Mouse (Mus musculus): ENCODE results near the gene Crxos. TPM values are rescaled to one million over a fixed set of nuclear protein-coding genes. Genes with fewer than 3 reads are reported as not detected.
"Not testable (repeated sequence)": the region's sequence is repeated elsewhere in the genome, so short reads cannot be mapped to it uniquely, and the experiment has no call there.

The Crxos gene
- total RNA-seq (2021), result not detected
- long read RNA-seq, experiment 1, result 0 reads
- long read RNA-seq, experiment 2, result 0 reads

DNA sequence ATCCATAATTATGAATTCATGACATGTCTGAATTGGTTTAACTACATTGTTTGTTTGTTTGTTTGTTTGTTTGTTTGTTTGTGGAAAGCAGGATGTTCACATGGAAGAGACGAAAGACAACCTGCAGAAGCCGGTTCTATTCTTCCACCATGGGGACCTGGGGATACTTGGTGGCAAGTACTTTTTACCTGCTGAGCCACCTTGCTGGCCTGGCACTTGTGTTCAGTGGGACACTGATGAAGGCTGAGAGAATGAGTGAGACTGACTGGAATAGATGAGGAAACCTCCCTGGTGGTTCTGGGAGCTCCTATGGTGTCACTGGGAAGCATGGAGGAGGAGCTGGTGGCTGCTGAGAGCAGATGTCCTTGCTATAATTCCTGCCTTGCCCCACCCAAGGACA is at the start of gene Crxos:
Crxos (plus strand) TSS at position 301 of the 400 bp plus-strand sequence.
- intact Hi-C loops (cut with DNase I), result no loop called here
- no peak for DNase-seq

DNA sequence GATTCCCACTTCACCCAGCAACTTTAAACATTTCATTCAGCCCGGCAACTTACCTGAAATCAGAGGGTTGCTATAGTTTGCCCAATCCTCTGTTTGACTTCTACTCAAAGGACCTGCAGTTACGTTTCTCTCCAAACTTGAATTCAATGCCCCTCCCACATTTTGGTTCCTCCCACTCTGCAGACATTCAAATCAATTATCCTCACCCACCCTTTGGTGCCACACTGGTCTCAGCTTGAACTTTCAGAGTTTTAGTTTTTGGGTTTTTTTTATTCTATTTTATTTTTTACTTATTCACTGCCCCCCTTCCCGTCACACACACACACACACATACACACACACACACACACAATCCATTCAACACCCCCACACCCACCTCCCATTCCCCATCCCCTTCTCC is 42.8 kb upstream of the Crxos start, which contains the start of gene Obox6:
Obox6 (minus strand) TSS at position 101 of the 400 bp plus-strand sequence.
- intact Hi-C loops (cut with DNase I), result loop anchor here (10.0 kb wide), 1 partner anchor 55 kb away; no protein-coding TSS in a partner anchor
- DNase-seq, result no peak

GRCm38 (mm10) chr7:15859657-15860056 is 22.8 kb upstream of the Crxos start:
- intact Hi-C loops (cut with DNase I), result no loop called here

GRCm38 (mm10) chr7:15864104-15864503 is 18.3 kb upstream of the Crxos start:
- no peak for DNase-seq
- intact Hi-C loops (cut with DNase I), result no loop called here

More at GRCm38 (mm10) chr7:15859657-15860056, 22.8 kb upstream of the Crxos start:
- DNase-seq, result no peak

GRCm38 (mm10) chr7:15879756-15880155 is 2.7 kb upstream of the Crxos start, which contains the start of gene Crx:
Crx (minus strand) TSS chr7:15879968.
- DNase-seq, result no peak
- intact Hi-C loops (cut with DNase I), result no loop called here

DNA sequence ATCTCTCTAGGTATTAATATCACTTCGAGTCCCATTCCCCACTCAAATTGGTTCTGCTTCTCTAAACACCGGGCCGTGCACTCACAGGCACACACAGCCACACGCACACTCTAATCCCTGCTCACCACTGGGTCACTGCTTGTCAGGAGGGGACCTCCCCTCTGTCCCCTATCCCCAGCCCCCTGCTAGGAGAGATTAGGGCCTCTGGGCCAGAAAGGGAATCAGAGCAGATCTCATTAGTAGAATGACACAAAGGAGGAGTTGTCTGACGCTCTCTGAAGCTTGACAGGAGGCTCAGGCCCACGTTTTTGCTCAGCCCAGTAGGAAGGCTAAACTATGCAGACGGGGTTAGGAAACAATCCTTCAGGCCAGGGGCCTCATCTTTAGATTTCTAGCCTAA is 1.0 kb upstream of the Crxos start:
- no peak for DNase-seq
- intact Hi-C loops (cut with DNase I), result no loop called here

DNA sequence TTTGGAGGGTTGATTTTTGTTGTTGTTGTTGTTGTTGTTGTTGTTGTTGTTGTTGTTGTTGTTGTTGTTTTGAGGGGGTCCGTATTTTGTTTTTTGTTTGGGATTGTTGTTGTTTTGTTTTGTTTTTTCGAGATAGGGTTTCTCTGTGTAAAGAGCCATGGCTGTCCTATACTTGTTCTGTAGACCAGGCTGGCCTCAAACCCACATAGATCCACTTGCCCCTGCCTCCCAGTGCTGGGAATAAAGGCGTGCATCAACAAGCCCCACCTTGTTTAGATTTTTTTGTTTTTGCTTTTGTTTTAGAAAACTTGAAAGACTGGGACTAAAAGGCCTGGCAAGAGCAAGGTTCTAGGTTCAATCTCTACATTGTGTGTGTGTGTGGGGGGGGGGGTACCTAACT is 586 bp upstream of the Crxos start:
- DNase-seq, result no peak
- intact Hi-C loops (cut with DNase I), result no loop called here

DNA sequence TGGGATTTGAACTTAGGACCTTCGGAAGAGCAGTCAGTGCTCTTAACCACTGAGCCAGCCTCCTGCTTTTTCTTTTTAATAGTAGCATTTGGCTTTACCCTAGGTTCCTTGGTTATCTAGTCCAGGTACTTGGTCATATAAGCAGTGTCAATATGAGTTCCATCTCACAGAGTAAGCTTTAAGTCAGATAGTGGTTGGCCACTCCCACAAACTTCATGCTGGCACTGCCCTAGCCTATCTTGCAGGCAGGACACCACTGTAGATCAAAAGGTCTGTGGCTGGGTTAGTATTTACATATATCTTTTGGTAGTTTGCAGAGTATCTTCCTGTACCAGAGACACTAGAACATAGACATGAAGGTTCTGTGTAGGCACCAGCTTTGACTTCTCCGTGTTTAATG is 1.7 kb downstream of the Crxos start:
- DNase-seq, result no peak
- intact Hi-C loops (cut with DNase I), result no loop called here

GRCm38 (mm10) chr7:15894251-15894650 is 11.8 kb downstream of the Crxos start:
- no peak for DNase-seq
- intact Hi-C loops (cut with DNase I), result loop anchor here (10.0 kb wide), 1 partner anchor 59 kb away; the partner anchor contains the start of gene Obox6

DNA sequence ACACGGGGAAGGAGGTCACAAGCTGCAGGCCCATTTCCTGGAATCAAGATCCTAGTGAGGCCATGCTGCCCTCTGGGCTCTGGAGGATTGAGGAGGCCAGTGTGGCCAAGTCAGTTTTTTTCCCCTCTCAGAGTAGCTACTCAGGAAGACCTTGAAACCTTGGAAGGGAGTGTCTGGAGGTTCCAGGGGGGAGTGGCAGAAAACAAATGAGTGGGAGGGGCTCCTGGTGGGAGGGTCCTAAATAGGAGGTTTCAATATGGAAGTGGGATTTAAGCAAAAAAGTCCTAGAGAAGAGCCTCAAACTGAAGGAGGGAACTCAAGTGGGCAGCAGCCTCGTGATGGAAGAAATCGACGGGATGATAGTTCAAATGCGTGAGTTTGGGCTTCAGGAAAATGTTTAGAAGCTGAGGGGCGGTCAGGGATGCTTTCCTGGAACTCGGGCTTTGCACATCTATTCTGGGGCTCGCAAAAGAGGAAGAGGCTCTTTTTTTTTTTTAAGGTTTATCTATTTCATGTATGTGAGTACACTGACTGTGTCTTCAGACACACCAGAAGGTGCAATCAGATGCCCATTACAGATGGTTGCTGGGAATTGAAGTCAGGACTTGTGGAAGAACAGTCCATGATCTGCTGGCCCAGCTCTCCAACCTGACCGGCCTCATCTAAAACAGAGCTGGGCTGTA is 19.1 kb downstream of the Crxos start:
- no peak for DNase-seq
- intact Hi-C loops (cut with DNase I), result no loop called here

- no peak for DNase-seq
- intact Hi-C loops (cut with DNase I), result no loop called here
These were observed 23.4 kb downstream of the Crxos start for GRCm38 (mm10) chr7:15905861-15906260.

- intact Hi-C loops (cut with DNase I), result no loop called here
- DNase-seq, result no peak
These were observed 24.2 kb downstream of the Crxos start for GRCm38 (mm10) chr7:15906602-15907001.

DNA sequence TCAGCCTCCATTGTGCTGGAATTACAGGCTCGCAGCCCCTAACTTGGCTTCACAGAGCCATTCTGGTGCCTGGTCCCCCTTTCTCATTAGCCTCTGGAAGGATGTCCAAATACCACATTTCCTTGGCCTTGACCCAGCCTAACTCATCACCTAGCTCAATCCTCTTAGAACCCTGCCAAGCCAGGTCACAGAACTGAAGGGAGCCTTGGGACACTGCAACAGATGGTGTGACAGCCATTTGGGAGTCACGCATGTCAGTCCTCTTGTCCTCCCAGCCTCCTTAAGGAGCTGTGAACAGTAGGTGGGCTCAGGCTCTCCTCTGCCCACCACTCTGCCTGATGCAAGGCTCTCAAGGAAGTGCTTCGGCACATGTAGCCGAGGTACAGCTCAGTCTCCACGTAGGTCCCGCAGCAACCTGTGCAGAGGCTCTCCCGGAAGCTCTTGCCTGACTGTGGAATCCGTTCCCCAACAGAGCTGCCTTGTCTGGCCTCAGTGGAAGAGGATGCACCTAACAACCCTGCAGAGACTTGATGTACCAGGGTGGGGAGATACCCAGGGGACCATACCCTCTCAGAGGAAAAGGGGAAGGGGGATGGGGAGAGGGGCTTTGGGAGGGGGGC is 25.7 kb downstream of the Crxos start:
- DNase-seq, result no peak
- intact Hi-C loops (cut with DNase I), result no loop called here

DNA sequence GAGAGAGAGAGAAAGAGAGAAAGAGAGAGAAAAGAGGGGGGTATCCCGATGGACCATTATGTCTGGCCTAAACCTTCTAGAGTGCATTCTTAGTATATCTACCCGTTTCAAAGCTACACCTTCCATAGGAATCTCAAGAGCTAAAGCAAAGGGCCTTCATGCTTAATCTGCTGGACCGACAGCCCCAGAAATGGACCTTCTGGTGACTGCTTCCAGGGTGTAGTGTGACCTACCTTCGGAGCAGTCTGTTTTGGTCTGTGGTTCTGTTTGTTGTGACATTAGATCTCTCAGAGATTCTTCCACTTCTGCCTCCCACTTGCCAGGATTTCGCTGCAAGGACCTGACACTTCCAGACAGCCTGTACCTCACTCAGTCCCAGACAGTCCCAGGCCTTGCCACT is 28.1 kb downstream of the Crxos start:
- no peak for DNase-seq
- intact Hi-C loops (cut with DNase I), result no loop called here

DNA sequence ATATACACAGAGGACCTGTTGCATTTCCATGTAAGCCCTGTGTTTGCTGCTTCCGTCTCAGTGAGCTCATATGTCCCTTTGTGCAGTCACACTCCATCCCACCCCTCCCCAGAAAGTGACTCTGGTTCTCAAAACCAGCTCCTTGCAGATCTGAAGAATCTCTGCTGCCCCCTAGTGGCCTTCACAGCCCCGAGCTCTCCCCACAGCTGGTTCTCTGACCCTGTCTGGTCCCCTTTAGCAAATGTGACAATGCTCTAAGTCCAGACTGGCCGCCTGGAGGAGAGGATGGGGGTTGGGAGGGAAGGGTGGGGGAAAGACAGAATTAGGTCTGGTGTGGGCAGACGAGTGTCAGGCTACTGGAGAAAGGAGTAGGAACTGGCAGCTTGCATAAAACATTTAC is 29.8 kb downstream of the Crxos start:
- peak; percentile 42 to 52 for DNase-seq
- intact Hi-C loops (cut with DNase I), result no loop called here

DNA sequence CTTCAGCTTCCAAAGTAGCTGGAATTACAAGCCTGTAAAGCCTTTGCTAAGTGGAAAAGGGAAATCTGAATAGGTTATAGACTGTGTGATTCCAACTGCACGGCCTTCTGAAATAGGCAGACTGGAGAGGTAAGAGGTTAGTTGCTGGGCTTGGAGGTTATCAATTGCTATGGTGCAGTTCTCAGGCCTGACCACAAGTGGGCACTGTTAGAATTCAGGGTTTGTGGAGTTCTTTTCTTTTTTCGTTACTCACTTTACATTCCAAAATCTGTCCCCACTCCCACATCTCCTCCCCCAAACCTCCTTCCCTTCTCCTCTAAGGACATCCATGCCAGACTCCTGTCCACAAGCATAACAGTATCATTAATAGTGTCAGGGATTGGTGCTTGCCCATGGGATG is 31.8 kb downstream of the Crxos start:
- intact Hi-C loops (cut with DNase I), result no loop called here
- no peak for DNase-seq

DNA sequence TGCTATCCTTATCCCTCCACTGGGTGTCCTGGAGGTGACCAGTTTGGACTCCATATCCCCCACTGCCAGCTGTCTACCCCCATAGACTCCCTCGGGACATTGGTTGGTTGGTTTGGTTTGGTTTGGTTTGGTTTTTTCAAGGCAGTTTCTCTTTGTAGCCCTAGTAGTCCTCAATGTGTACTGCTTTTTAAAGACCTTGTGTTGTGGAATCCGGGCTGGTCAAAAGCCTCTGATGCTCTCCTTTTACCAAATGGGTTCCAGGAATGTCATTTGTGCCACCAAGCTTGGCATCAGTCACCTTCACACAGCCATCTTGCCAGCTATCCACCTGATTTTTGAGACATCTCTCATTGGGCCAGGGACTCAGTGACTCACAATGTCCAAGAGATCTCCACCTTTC is 32.3 kb downstream of the Crxos start:
- intact Hi-C loops (cut with DNase I), result no loop called here
- no peak for DNase-seq

DNA sequence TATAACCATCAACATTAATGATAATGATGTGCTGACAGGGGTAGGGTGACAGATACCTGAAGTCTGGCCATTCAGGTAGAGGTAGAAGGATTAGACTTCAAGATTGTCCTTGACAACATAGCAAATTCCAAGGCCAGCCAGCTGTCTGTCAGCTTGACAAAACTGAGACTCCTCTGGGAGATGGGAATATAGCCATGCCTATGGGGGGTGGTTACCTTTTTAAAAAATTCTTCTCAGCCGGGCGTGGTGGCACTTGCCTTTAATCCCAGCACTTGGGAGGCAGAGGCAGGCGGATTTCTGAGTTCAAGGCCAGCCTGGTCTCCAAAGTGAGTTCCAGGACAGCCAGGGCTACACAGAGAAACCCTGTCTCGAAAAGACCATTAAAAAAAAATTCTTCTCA is 33.3 kb downstream of the Crxos start:
- intact Hi-C loops (cut with DNase I); DNase-seq: not testable (repeated sequence)

GRCm38 (mm10) chr7:15916134-15916723 is 33.8 kb downstream of the Crxos start:
- intact Hi-C loops (cut with DNase I), result no loop called here
- DNase-seq, result no peak

GRCm38 (mm10) chr7:15916996-15917395 is 34.6 kb downstream of the Crxos start:
- intact Hi-C loops (cut with DNase I), result no loop called here
- no peak for DNase-seq

DNA sequence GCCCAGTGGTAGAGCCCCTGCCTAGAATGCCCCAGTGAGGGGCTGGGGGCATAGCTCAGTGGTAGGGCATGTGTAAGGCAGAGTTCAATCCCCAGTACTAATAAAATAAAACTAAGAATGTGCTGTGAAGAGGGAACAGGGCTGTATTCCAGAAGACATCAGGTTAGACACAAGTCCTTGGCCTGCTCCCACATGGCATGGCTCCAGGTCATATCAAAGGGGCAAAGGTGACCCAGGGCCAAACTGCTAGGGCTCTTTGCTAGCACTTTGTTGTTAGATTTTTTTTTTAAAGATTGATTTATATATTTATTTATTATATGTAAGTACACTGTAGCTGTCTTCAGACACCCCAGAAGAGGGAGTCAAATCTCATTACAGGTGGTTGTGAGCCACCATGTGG is 36.0 kb downstream of the Crxos start:
- no peak for DNase-seq
- intact Hi-C loops (cut with DNase I), result no loop called here

- intact Hi-C loops (cut with DNase I), result no loop called here
These were observed 37.5 kb downstream of the Crxos start for GRCm38 (mm10) chr7:15919947-15920346.

More at GRCm38 (mm10) chr7:15919947-15920346, 37.5 kb downstream of the Crxos start:
- no peak for DNase-seq

Measured in gastrocnemius, postnatal 36 days (tissue).